Mouse (Mus musculus) ES-Bruce4 (cell line): ENCODE measurements at regions not wholly inside any gene's neighbourhood (a gene's known extent, or its start where the extent isn't known, plus 50 kb on each side); places are given as distances from the start of the nearest gene placed in this dataset.

Experiments used
- H3K27ac ChIP-seq: 2 replicates; pipeline ENCODE4 v1.5.1; 2012; ENCODE audit warnings: low read length, inconsistent platforms; ENCODE audit not compliant: insufficient read depth
- H3K27me3 ChIP-seq: 2 replicates; pipeline ENCODE4 v1.6.1; 2012; ENCODE audit warnings: mild to moderate bottlenecking, low read length, inconsistent platforms; ENCODE audit not compliant: control insufficient read depth, poor library complexity, insufficient read depth, severe bottlenecking
- H3K36me3 ChIP-seq: 2 replicates; pipeline ENCODE4 v1.6.1; 2012; ENCODE audit warnings: inconsistent platforms, mild to moderate bottlenecking, low read length, moderate library complexity; ENCODE audit not compliant: control insufficient read depth, poor library complexity, insufficient read depth, severe bottlenecking
- H3K4me1 ChIP-seq: one replicate; pipeline ENCODE4 v1.8.1; 2011; ENCODE audit warnings: low read length; ENCODE audit not compliant: control insufficient read depth, insufficient read depth
- H3K4me3 ChIP-seq: 2 replicates; pipeline ENCODE4 v1.5.1; 2011; ENCODE audit warnings: low read depth, mild to moderate bottlenecking, low read length
- H3K9ac ChIP-seq: 2 replicates; pipeline ENCODE4 v1.6.1; 2012; ENCODE audit warnings: low read depth, mild to moderate bottlenecking, inconsistent platforms; ENCODE audit not compliant: poor library complexity, severe bottlenecking
- H3K9me3 ChIP-seq: replicated peaks from 2 replicates; pipeline ENCODE4 v1.6.1; 2012; ENCODE audit warnings: mild to moderate bottlenecking, low read length, inconsistent platforms; ENCODE audit not compliant: control insufficient read depth, poor library complexity, insufficient read depth, severe bottlenecking
- CTCF ChIP-seq: IDR thresholded peaks from one replicate; pipeline ENCODE4 v1.8.1; 2011; ENCODE audit warnings: low read depth, low read length
- EP300 ChIP-seq: IDR thresholded peaks from 2 replicates; pipeline ENCODE4 v1.6.1; 2011; ENCODE audit warnings: low read depth, low read length; ENCODE audit not compliant: insufficient read depth
- POLR2A ChIP-seq: IDR thresholded peaks from one replicate; pipeline ENCODE4 v1.8.1; 2011; ENCODE audit warnings: low read length; ENCODE audit not compliant: insufficient read depth

DNA sequence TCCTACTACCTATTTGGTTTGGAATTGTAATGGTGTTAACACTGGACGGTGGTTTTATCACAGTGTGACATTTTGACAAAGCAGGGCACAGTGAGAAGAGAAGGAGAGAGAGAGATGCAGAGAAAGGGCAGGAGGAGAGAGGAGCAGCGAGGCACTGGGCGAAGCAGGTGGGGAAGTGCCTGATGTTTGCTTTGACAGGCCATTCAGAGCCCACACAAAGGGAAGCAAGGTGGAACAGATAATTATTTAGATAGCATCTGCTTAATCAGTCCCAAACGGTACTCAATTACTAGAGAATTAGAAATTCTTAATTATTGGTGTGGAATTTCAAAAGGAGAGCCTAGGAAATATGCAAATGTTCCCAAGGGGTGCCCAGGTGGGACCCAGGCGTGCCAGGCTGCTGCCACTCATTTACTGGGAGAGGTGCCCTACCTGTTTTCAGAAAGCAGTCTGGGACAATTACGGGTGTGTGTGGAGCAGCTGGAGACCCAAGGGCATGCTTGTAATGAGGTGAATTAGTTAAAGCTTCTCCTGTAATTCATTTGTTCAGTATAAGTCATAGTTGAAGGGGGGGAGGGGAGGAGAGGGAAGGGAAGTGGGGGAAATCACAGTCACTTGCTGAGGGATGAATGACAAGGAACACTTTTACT, 86.9 kb downstream of the Thnsl2 start:
- no peaks in the 10 kb centered on the region for H3K36me3 ChIP-seq
- no peak for TF ChIP-seq EP300
- no peak for TF ChIP-seq POLR2A
- no peak for TF ChIP-seq CTCF
- H3K27me3 ChIP-seq, result no peaks in the 10 kb centered on the region
- H3K27ac ChIP-seq, result no peak overlapping the region
- no peaks in the 10 kb centered on the region for H3K4me1 ChIP-seq
- no peaks in the 10 kb centered on the region for H3K9me3 ChIP-seq
- H3K9ac ChIP-seq, result no peak overlapping the region
- H3K4me3 ChIP-seq, result no peak overlapping the region

GRCm38 (mm10) chr6:71060116-71060515, 84.1 kb downstream of the Thnsl2 start:
- no peak overlapping the region for H3K4me3 ChIP-seq
- no peaks in the 10 kb centered on the region for H3K36me3 ChIP-seq
- no peaks in the 10 kb centered on the region for H3K27me3 ChIP-seq
- H3K4me1 ChIP-seq, result no peaks in the 10 kb centered on the region
- H3K9me3 ChIP-seq, result no peaks in the 10 kb centered on the region
- H3K27ac ChIP-seq, result no peak overlapping the region
- H3K9ac ChIP-seq, result no peak overlapping the region
- no peak for TF ChIP-seq POLR2A

GRCm38 (mm10) chr6:71062980-71063379, 81.3 kb downstream of the Thnsl2 start:
- H3K27me3 ChIP-seq, result no peaks in the 10 kb centered on the region
- H3K4me3 ChIP-seq, result no peak overlapping the region
- no peak overlapping the region for H3K9ac ChIP-seq
- H3K27ac ChIP-seq, result no peak overlapping the region
- H3K4me1 ChIP-seq, result no peaks in the 10 kb centered on the region
- H3K36me3 ChIP-seq, result no peaks in the 10 kb centered on the region
- no peak for TF ChIP-seq EP300
- no peak for TF ChIP-seq POLR2A
- TF ChIP-seq CTCF, result peak; percentile 36
- H3K9me3 ChIP-seq, result no peaks in the 10 kb centered on the region

DNA sequence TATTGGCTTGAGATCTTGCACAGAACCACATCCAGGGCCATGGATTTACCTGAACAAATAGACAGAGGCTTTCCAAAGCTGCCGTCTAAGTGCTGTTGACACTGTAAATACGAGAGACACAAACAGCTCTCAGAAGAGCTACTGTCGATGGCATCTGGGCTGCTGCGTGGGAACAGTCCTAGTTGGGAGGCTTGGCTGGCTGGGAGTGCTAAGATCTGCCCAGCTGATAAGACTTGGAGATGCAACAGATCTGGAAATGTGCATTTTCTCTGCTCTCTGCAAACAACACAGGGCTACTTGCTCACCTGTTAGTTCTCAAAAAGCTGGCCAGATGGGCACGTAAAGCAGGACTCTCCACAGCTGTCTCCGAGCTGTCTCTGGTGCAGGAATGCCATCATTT, 78.8 kb downstream of the Thnsl2 start:
- Histone ChIP-seq H3K4me3 (no peak overlapping the region), H3K4me1 (no peaks in the 10 kb centered on the region), H3K36me3 (no peaks in the 10 kb centered on the region), H3K27me3 (no peaks in the 10 kb centered on the region), H3K27ac (no peak overlapping the region), H3K9me3 (no peaks in the 10 kb centered on the region), H3K9ac (no peak overlapping the region)
- no peak for TF ChIP-seq CTCF
- TF ChIP-seq POLR2A, result no peak
- no peak for TF ChIP-seq EP300

DNA sequence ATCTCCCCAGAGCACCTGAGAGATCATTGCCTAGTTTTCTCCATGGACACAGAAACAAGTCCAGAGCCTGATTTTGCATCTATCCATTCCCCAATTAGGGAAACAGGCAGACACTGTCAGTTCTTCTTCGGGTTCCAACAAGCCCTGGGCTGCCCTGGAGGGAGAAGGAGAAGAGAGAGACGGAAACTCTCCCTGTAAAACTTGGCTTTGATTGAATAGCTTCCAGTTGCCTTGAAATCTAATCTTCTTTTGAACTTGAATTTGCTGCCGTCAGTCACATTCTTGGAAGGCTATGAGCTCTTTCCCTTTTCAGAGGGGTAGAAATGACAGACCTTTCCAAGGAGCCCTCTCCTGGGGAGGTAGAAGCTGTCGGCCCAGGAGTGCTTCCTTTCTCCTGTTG, 75.0 kb downstream of the Thnsl2 start:
- Histone ChIP-seq H3K27ac (no peak overlapping the region), H3K4me3 (no peak overlapping the region), H3K27me3 (no peaks in the 10 kb centered on the region), H3K36me3 (no peaks in the 10 kb centered on the region), H3K9ac (no peak overlapping the region), H3K9me3 (no peaks in the 10 kb centered on the region), H3K4me1 (no peaks in the 10 kb centered on the region)
- TF ChIP-seq CTCF (no peak), POLR2A (no peak)

- TF ChIP-seq CTCF (no peak), POLR2A (no peak), EP300 (no peak)
- Histone ChIP-seq H3K36me3 (no peaks in the 10 kb centered on the region), H3K27ac (no peak overlapping the region), H3K4me1 (no peaks in the 10 kb centered on the region), H3K27me3 (no peaks in the 10 kb centered on the region), H3K9ac (no peak overlapping the region), H3K4me3 (no peak overlapping the region), H3K9me3 (no peaks in the 10 kb centered on the region)
These were observed 69.4 kb downstream of the Thnsl2 start for GRCm38 (mm10) chr6:71074789-71075191.
